ENCODE assay signal across 16 mouse cellular contexts in the genomic region with DNA sequence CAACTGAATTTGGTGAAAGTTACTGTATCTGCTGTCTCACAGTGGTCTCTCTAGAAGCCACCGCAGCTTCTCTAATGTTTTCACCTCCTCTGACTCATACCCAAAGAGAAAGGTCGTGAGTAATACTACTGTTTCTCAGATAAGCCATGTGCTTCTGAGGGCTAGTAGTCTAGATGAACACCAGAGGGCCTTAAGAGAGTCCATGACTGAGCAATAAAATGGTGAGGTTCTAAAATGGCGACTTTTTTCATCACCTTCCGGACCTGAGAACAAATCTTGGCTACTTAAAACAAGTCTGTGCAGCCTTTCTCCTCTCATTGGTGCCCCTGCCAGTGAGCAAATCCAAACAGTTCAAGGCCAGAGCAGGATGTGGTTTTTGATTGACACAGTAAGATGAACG. TPM values are rescaled to one million over a fixed set of nuclear protein-coding genes. Genes with fewer than 3 reads are reported as not detected.
DNase-seq lines count a peak whose midpoint lies in the region; ATAC-seq and TF ChIP-seq lines count a peak whose summit lies in the region.
"Had no signal": no experiment of that assay in that cellular context is flagged by ENCODE, and none has a peak within 500 bp of the region (broad histone marks: within the 10 kb centered on the region; RNA-seq: fewer than 3 reads in every experiment).

No protein-coding gene starts in this region.

- DNase-seq in heart, adult 9 months (ENCODE audit: low spot score in 2 of 2) = no peak
- peak; percentile 63 for DNase-seq in thymus, adult 2 months
- DNase-seq in forebrain, embryonic 11.5 days (ENCODE audit: low spot score) = no peak
- DNase-seq in layer of hippocampus, adult 2 months (ENCODE audit: low spot score in 2 of 2) = no peak
- DNase-seq: cerebellum, adult 9-10 months; gastrocnemius, adult 2 months; kidney, postnatal 14 days; lung, postnatal 4 days; right cerebral cortex, postnatal 25 days had no signal

- WGBS in heart, embryonic 15.5 days = 66% methylated on average over 5 of the region's 5 CpGs
- 3% methylated on average over 5 of the region's 5 CpGs for WGBS in bone marrow, adult 2 months
- 3% methylated on average over 5 of the region's 5 CpGs for WGBS in thymus, adult 2 months
- 78% methylated on average over 5 of the region's 5 CpGs for WGBS in forebrain, embryonic 11.5 days

- H3K27me3 ChIP-seq in heart, embryonic 15.5 days = no peaks in the 10 kb centered on the region
- H3K27me3 ChIP-seq in thymus, adult 2 months (ENCODE audit: control insufficient read depth, insufficient read depth, low read length) = no peaks in the 10 kb centered on the region
- H3K27me3 ChIP-seq in forebrain, embryonic 11.5 days (ENCODE audit: control insufficient read depth, insufficient read depth, low read length) = no peaks in the 10 kb centered on the region
- H3K27me3 ChIP-seq: neural tube, embryonic 13.5 days had no signal

- no peak overlapping the region for H3K4me2 ChIP-seq in heart, embryonic 15.5 days
- no peak overlapping the region for H3K4me2 ChIP-seq in forebrain, embryonic 11.5 days (ENCODE audit: low read depth, low read length, severe bottlenecking)
- H3K4me2 ChIP-seq: neural tube, embryonic 13.5 days had no signal

- no peaks in the 10 kb centered on the region for H3K9me3 ChIP-seq in heart, embryonic 15.5 days (replicated peaks)
- no peaks in the 10 kb centered on the region for H3K9me3 ChIP-seq in forebrain, embryonic 11.5 days (ENCODE audit: control insufficient read depth, low read length)
- H3K9me3 ChIP-seq: hindbrain, embryonic 10.5 days; neural tube, embryonic 13.5 days had no signal

- H3K4me3 ChIP-seq in heart, embryonic 15.5 days = 0 out of 2 replicates have a peak overlapping the region, but pooled peaks have one; percentile 4
- peak overlapping the region; percentile 45 for H3K4me3 ChIP-seq in bone marrow, adult 2 months (replicated peaks; ENCODE audit: control insufficient read depth, low read depth, low read length)
- no peak overlapping the region for H3K4me3 ChIP-seq in thymus, adult 2 months (ENCODE audit: control insufficient read depth, insufficient read depth, low read length)
- no peak overlapping the region for H3K4me3 ChIP-seq in forebrain, embryonic 11.5 days (ENCODE audit: low read depth, low read length)
- no peak overlapping the region for H3K4me3 ChIP-seq in layer of hippocampus, adult 2 months
- H3K4me3 ChIP-seq: gastrocnemius, adult 2 months; hindbrain, embryonic 10.5 days; neural tube, embryonic 13.5 days had no signal

- no peak overlapping the region for H3K27ac ChIP-seq in heart, embryonic 15.5 days
- peak overlapping the region; percentile 36; the same call in 1 of the 2 replicates for H3K27ac ChIP-seq in bone marrow, adult 2 months (ENCODE audit: control insufficient read depth, insufficient read depth, low read depth, low read length, poor library complexity)
- H3K27ac ChIP-seq in thymus, adult 2 months (ENCODE audit: control insufficient read depth, insufficient read depth, low read length) = peak overlapping the region; percentile 81; the same call in 1 of the 2 replicates
- no peak overlapping the region for H3K27ac ChIP-seq in forebrain, embryonic 11.5 days (ENCODE audit: low read depth, low read length)
- no peak overlapping the region for H3K27ac ChIP-seq in layer of hippocampus, adult 2 months
- H3K27ac ChIP-seq: gastrocnemius, adult 2 months; hindbrain, embryonic 10.5 days; neural tube, embryonic 13.5 days had no signal

- H3K36me3 ChIP-seq in heart, embryonic 15.5 days = no peaks in the 10 kb centered on the region
- peaks cover 11% of the 10 kb centered on the region for H3K36me3 ChIP-seq in thymus, adult 2 months (ENCODE audit: control insufficient read depth, insufficient read depth, low read length)
- H3K36me3 ChIP-seq in forebrain, embryonic 11.5 days (ENCODE audit: control insufficient read depth, insufficient read depth, low read length) = no peaks in the 10 kb centered on the region
- H3K36me3 ChIP-seq: hindbrain, embryonic 10.5 days; neural tube, embryonic 13.5 days had no signal

- H3K9ac ChIP-seq in heart, embryonic 15.5 days = no peak overlapping the region
- H3K9ac ChIP-seq in forebrain, embryonic 11.5 days (ENCODE audit: low read length) = no peak overlapping the region
- H3K9ac ChIP-seq: neural tube, embryonic 13.5 days had no signal

- no peak for TF ChIP-seq CTCF in bone marrow, adult 2 months (IDR thresholded peaks at IDR 0.05; ENCODE audit: control insufficient read depth, insufficient read depth, low read length)
- TF ChIP-seq CTCF in thymus, adult 2 months (IDR thresholded peaks at IDR 0.05; ENCODE audit: borderline replicate concordance, control insufficient read depth, extremely low read depth, insufficient read depth, low read length, poor library complexity) = no peak
- no peak for TF ChIP-seq CTCF in layer of hippocampus, adult 2 months (conservative IDR thresholded peaks at IDR 0.05)

- no peak for TF ChIP-seq POLR2A in bone marrow, adult 2 months (IDR thresholded peaks at IDR 0.05; ENCODE audit: borderline replicate concordance, control insufficient read depth, low read depth, low read length)
- no peak for TF ChIP-seq POLR2A in thymus, adult 2 months (IDR thresholded peaks at IDR 0.05; ENCODE audit: control insufficient read depth, extremely low read depth, insufficient read depth, low read length, poor library complexity)

- ATAC-seq in heart, embryonic 15.5 days (replicated peaks; ENCODE audit: insufficient number of reproducible peaks, insufficient read depth, low FRiP score, low read depth) = no peak
- ATAC-seq in megakaryocyte, adult 5-6 weeks (ENCODE audit: poor library complexity, severe bottlenecking) = peak; percentile 76
- no peak for ATAC-seq in forebrain, embryonic 11.5 days (replicated peaks; ENCODE audit: low FRiP score)
- ATAC-seq in frontal cortex, adult (ENCODE audit: low TSS enrichment) = no peak

- no peaks in the 10 kb centered on the region for H3K4me1 ChIP-seq in heart, embryonic 15.5 days (replicated peaks)
- peaks cover 3% of the 10 kb centered on the region; the same call in 1 of the 2 replicates for H3K4me1 ChIP-seq in bone marrow, adult 2 months (ENCODE audit: control insufficient read depth, insufficient read depth, low read length)
- H3K4me1 ChIP-seq in thymus, adult 2 months (replicated peaks; ENCODE audit: control insufficient read depth, insufficient read depth, low read length) = peaks cover 7% of the 10 kb centered on the region
- no peaks in the 10 kb centered on the region for H3K4me1 ChIP-seq in forebrain, embryonic 11.5 days (replicated peaks; ENCODE audit: control insufficient read depth, insufficient read depth, low read length)
- H3K4me1 ChIP-seq: hindbrain, embryonic 10.5 days; neural tube, embryonic 13.5 days had no signal

RNA-seq across cellular contexts. Expression of gene Clec2i, which starts 1.4 kb away (rescaled TPM):
- 0.10 and 0.66 TPM in 2 replicates for polyA plus RNA-seq in heart, embryonic 15.5 days (2015; fragmentation: Nextera tagmentation; extraction: Ambion mirVana)
- polyA plus RNA-seq in bone marrow, adult 2 months (2011; ENCODE audit: insufficient read depth, insufficient read length, low replicate concordance, missing spikeins) = 2.7 and 4.9 TPM in 2 replicates
- 34.3 and 38.5 TPM in 2 replicates for total RNA-seq in megakaryocyte, adult 5-6 weeks (2015)
- 58.0 and 59.7 TPM in 2 replicates for total RNA-seq in megakaryocyte, adult 5-6 weeks (2017)
- 9.6 and 12.1 TPM in 2 replicates for polyA plus RNA-seq in thymus, adult 2 months (2012; rRNA removed)
- not detected in 2 replicates for polyA plus RNA-seq in forebrain, embryonic 11.5 days (2014; fragmentation: Nextera tagmentation; extraction: Ambion mirVana)
- total RNA-seq in layer of hippocampus, adult 2 months (2021) = not detected
- total RNA-seq: gastrocnemius, adult 2 months had no signal
- polyA plus RNA-seq: embryonic facial prominence, embryonic 14.5 days; hindbrain, embryonic 10.5 days; neural tube, embryonic 13.5 days had no signal

RNA-seq across cellular contexts. Expression of gene BC035044, which starts 2.1 kb away (rescaled TPM):
- 0.18 and 3.5 TPM in 2 replicates for polyA plus RNA-seq in heart, embryonic 15.5 days (2015; fragmentation: Nextera tagmentation; extraction: Ambion mirVana)
- 6.2 and 16.8 TPM in 2 replicates for polyA plus RNA-seq in bone marrow, adult 2 months (2011; ENCODE audit: insufficient read depth, insufficient read length, low replicate concordance, missing spikeins)
- 154 and 164 TPM in 2 replicates for total RNA-seq in megakaryocyte, adult 5-6 weeks (2015)
- 141 and 149 TPM in 2 replicates for total RNA-seq in megakaryocyte, adult 5-6 weeks (2017)
- 17.8 and 18.6 TPM in 2 replicates for polyA plus RNA-seq in thymus, adult 2 months (2012; rRNA removed)
- 0.28 and 0.88 TPM in 2 replicates for polyA plus RNA-seq in forebrain, embryonic 11.5 days (2014; fragmentation: Nextera tagmentation; extraction: Ambion mirVana)
- total RNA-seq in layer of hippocampus, adult 2 months (2021) = 1 to 10 TPM; 2.0 to 2.8 TPM
- total RNA-seq: gastrocnemius, adult 2 months had no signal

RNA-seq across cellular contexts. Expression of gene Clec2g, which starts 45.3 kb away (rescaled TPM):
- not detected in 2 replicates for polyA plus RNA-seq in heart, embryonic 15.5 days (2015; fragmentation: Nextera tagmentation; extraction: Ambion mirVana)
- polyA plus RNA-seq in bone marrow, adult 2 months (2011; ENCODE audit: insufficient read depth, insufficient read length, low replicate concordance, missing spikeins) = not detected in 2 replicates
- total RNA-seq in megakaryocyte, adult 5-6 weeks (2015) = 0.48 TPM in 1 of 2 replicates, not detected in the other
- total RNA-seq in megakaryocyte, adult 5-6 weeks (2017) = 1.5 TPM in 1 of 2 replicates, not detected in the other
- polyA plus RNA-seq in thymus, adult 2 months (2012; rRNA removed) = 0.13 and 0.35 TPM in 2 replicates
- not detected in 2 replicates for polyA plus RNA-seq in forebrain, embryonic 11.5 days (2014; fragmentation: Nextera tagmentation; extraction: Ambion mirVana)
- 1 to 10 TPM in 1 of 2 experiments, under 1 TPM in 1; 0.71 to 1.0 TPM for total RNA-seq in layer of hippocampus, adult 2 months (2021)
- polyA plus RNA-seq: hindbrain, embryonic 10.5 days; neural tube, embryonic 13.5 days had no signal

Comparison
In these comparisons a context has a peak if more than half of its experiments do, and no peak if none do; other contexts are left out.
1. H3K27ac ChIP-seq: peak in bone marrow, adult 2 months (single experiment) and thymus, adult 2 months (single experiment); none in heart, embryonic 15.5 days (single experiment), forebrain, embryonic 11.5 days (single experiment) and layer of hippocampus, adult 2 months (single experiment).
2. H3K4me3 ChIP-seq: peak in heart, embryonic 15.5 days (single experiment) and bone marrow, adult 2 months (single experiment); none in thymus, adult 2 months (single experiment), forebrain, embryonic 11.5 days (single experiment) and layer of hippocampus, adult 2 months (single experiment).